22 mouse cellular contexts compared by ENCODE assay signal in the genomic region with DNA sequence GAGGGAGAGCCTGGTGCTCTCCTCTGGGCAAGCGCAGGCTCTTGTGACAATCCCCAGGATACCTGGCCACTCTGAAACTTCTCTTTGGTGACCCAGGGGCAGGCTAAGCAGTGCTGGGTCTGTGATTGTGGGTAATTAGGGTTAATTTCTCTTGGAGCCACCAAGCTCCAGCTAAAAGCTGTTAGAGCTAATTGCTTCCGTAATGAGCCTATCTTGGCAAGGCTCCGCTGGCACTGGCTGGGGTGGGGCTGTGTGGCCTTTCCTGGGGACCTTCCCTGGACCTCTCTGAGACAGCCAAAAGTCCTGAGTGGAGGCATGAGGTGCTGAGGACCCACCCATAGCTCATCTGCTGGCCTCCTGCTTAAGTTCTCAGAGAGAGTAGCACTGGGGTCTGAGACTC. TPM values are rescaled to one million over a fixed set of nuclear protein-coding genes. Genes with fewer than 3 reads are reported as not detected.
A peak's percentile ranks its signal among the peaks of the same experiment; 100 is the strongest.
DNase-seq lines count a peak whose midpoint lies in the region; ATAC-seq lines count a peak whose summit lies in the region.
"Had no signal": no experiment of that assay in that cellular context is flagged by ENCODE, and none has a peak within 500 bp of the region (broad histone marks: within the 10 kb centered on the region; RNA-seq: fewer than 3 reads in every experiment).

No protein-coding gene starts in this region.

- WGBS in forebrain, embryonic 14.5 days, result 22% methylated on average over 3 of the region's 3 CpGs
- 48% methylated on average over 3 of the region's 3 CpGs for WGBS in forebrain, embryonic 11.5 days
- 45% methylated on average over 3 of the region's 3 CpGs for WGBS in limb, embryonic 15.5 days
- WGBS in limb, embryonic 10.5 days, result 53% methylated on average over 3 of the region's 3 CpGs
- WGBS in neural tube, embryonic 13.5 days, result 32% methylated on average over 3 of the region's 3 CpGs
- WGBS in large intestine, adult 2 months, result 23% methylated on average over 3 of the region's 3 CpGs

- peak; percentile 47 for ATAC-seq in forebrain, embryonic 14.5 days
- no peak for ATAC-seq in forebrain, embryonic 11.5 days (replicated peaks; ENCODE audit: low FRiP score)
- ATAC-seq in limb, embryonic 15.5 days (ENCODE audit: insufficient number of reproducible peaks, low FRiP score, low TSS enrichment, low read depth), result no peak
- ATAC-seq in neural tube, embryonic 13.5 days (ENCODE audit: low read depth), result no peak

- no peak overlapping the region for H3K4me2 ChIP-seq in forebrain, embryonic 14.5 days (ENCODE audit: low read length)
- no peak overlapping the region for H3K4me2 ChIP-seq in forebrain, embryonic 11.5 days (ENCODE audit: low read depth, low read length, severe bottlenecking)
- no peak overlapping the region for H3K4me2 ChIP-seq in limb, embryonic 15.5 days
- no peak overlapping the region for H3K4me2 ChIP-seq in neural tube, embryonic 13.5 days
- H3K4me2 ChIP-seq: heart, embryonic 13.5 days; liver, embryonic 13.5 days; stomach, embryonic 15.5 days had no signal

- no peak overlapping the region for H3K4me3 ChIP-seq in forebrain, embryonic 14.5 days (ENCODE audit: low read depth, low read length)
- H3K4me3 ChIP-seq in forebrain, embryonic 11.5 days (ENCODE audit: low read depth, low read length), result no peak overlapping the region
- H3K4me3 ChIP-seq in limb, embryonic 15.5 days, result no peak overlapping the region
- no peak overlapping the region for H3K4me3 ChIP-seq in limb, embryonic 10.5 days
- H3K4me3 ChIP-seq in neural tube, embryonic 13.5 days, result no peak overlapping the region
- H3K4me3 ChIP-seq: heart, embryonic 13.5 days; liver, embryonic 13.5 days; stomach, embryonic 15.5 days had no signal

- peaks cover 14% of the 10 kb centered on the region for H3K4me1 ChIP-seq in forebrain, embryonic 14.5 days (ENCODE audit: control insufficient read depth, insufficient read depth, low read length)
- H3K4me1 ChIP-seq in forebrain, embryonic 11.5 days (replicated peaks; ENCODE audit: control insufficient read depth, insufficient read depth, low read length), result peaks cover 8% of the 10 kb centered on the region; the same call in 1 of the 2 replicates
- H3K4me1 ChIP-seq in limb, embryonic 15.5 days, result peaks cover 31% of the 10 kb centered on the region
- H3K4me1 ChIP-seq in limb, embryonic 10.5 days, result peaks cover 48% of the 10 kb centered on the region
- H3K4me1 ChIP-seq in neural tube, embryonic 13.5 days (replicated peaks), result peaks cover 54% of the 10 kb centered on the region
- H3K4me1 ChIP-seq: liver, embryonic 13.5 days had no signal

- no peaks in the 10 kb centered on the region for H3K9me3 ChIP-seq in forebrain, embryonic 14.5 days (replicated peaks; ENCODE audit: control insufficient read depth, low read length)
- H3K9me3 ChIP-seq in forebrain, embryonic 11.5 days (ENCODE audit: control insufficient read depth, low read length), result no peaks in the 10 kb centered on the region
- no peaks in the 10 kb centered on the region for H3K9me3 ChIP-seq in limb, embryonic 15.5 days
- H3K9me3 ChIP-seq in limb, embryonic 10.5 days (replicated peaks), result no peaks in the 10 kb centered on the region
- no peaks in the 10 kb centered on the region for H3K9me3 ChIP-seq in neural tube, embryonic 13.5 days
- H3K9me3 ChIP-seq: G1E; heart, embryonic 13.5 days; liver, embryonic 13.5 days; stomach, embryonic 15.5 days had no signal

- H3K36me3 ChIP-seq in forebrain, embryonic 14.5 days (ENCODE audit: control insufficient read depth, insufficient read depth, low read length), result no peaks in the 10 kb centered on the region
- no peaks in the 10 kb centered on the region for H3K36me3 ChIP-seq in forebrain, embryonic 11.5 days (ENCODE audit: control insufficient read depth, insufficient read depth, low read length)
- no peaks in the 10 kb centered on the region for H3K36me3 ChIP-seq in limb, embryonic 15.5 days
- no peaks in the 10 kb centered on the region for H3K36me3 ChIP-seq in limb, embryonic 10.5 days
- no peaks in the 10 kb centered on the region for H3K36me3 ChIP-seq in neural tube, embryonic 13.5 days
- H3K36me3 ChIP-seq: G1E; heart, embryonic 13.5 days; liver, embryonic 13.5 days; stomach, embryonic 15.5 days had no signal

- no peaks in the 10 kb centered on the region for H3K27me3 ChIP-seq in forebrain, embryonic 14.5 days (replicated peaks; ENCODE audit: control insufficient read depth, insufficient read depth, low read length)
- H3K27me3 ChIP-seq in forebrain, embryonic 11.5 days (ENCODE audit: control insufficient read depth, insufficient read depth, low read length), result no peaks in the 10 kb centered on the region
- 0 out of 2 replicates have a peak, but pooled peaks cover 9% of the 10 kb centered on the region for H3K27me3 ChIP-seq in limb, embryonic 15.5 days
- H3K27me3 ChIP-seq in limb, embryonic 10.5 days (ENCODE audit: low read depth, poor library complexity, severe bottlenecking), result peaks cover 45% of the 10 kb centered on the region
- peaks cover 34% of the 10 kb centered on the region for H3K27me3 ChIP-seq in neural tube, embryonic 13.5 days
- H3K27me3 ChIP-seq: stomach, embryonic 15.5 days had no signal

- H3K9ac ChIP-seq in forebrain, embryonic 14.5 days (ENCODE audit: low read length), result no peak overlapping the region
- H3K9ac ChIP-seq in forebrain, embryonic 11.5 days (ENCODE audit: low read length), result no peak overlapping the region
- H3K9ac ChIP-seq in limb, embryonic 15.5 days, result no peak overlapping the region
- H3K9ac ChIP-seq in neural tube, embryonic 13.5 days, result no peak overlapping the region
- H3K9ac ChIP-seq: heart, embryonic 13.5 days; liver, embryonic 13.5 days; stomach, embryonic 15.5 days had no signal

- peak; percentile 70 for DNase-seq in forebrain, embryonic 14.5 days (ENCODE audit: low spot score)
- DNase-seq in forebrain, embryonic 11.5 days (ENCODE audit: low spot score), result no peak
- no peak for DNase-seq in limb, embryonic 10.5 days (ENCODE audit: low spot score)
- DNase-seq in neural tube, embryonic 10.5 days (ENCODE audit: extremely low spot score, low spot score), result no peak
- peak; percentile 19 for DNase-seq in large intestine, adult 2 months (ENCODE audit: low read depth, low spot score)
- no peak for DNase-seq in kidney, adult 11 months
- DNase-seq: adrenal gland, adult 8-10 months; cerebellum, adult 8-10 months; cerebellum, postnatal 25 days; gastrocnemius, postnatal 10 days; heart, postnatal 10 days; kidney, adult 9 months; kidney, postnatal 10 days; liver, embryonic 13.5 days; midbrain, embryonic 14.5 days; thymus, postnatal 14 days had no signal

- no peak overlapping the region for H3K27ac ChIP-seq in forebrain, embryonic 14.5 days (ENCODE audit: low read depth, low read length)
- no peak overlapping the region for H3K27ac ChIP-seq in forebrain, embryonic 11.5 days (ENCODE audit: low read depth, low read length)
- H3K27ac ChIP-seq in limb, embryonic 15.5 days, result 0 out of 2 replicates have a peak overlapping the region, but pooled peaks have one; percentile 9
- H3K27ac ChIP-seq in limb, embryonic 10.5 days, result no peak overlapping the region
- peak overlapping the region; percentile 13; the same call in 1 of the 2 replicates for H3K27ac ChIP-seq in neural tube, embryonic 13.5 days (replicated peaks)
- H3K27ac ChIP-seq: heart, embryonic 13.5 days; liver, embryonic 13.5 days; macrophage; stomach, embryonic 15.5 days had no signal

RNA-seq across cellular contexts. Expression of gene Kif26a, which starts 53.4 kb away (rescaled TPM):
- 11.5 and 12.3 TPM in 2 replicates for polyA plus RNA-seq in forebrain, embryonic 14.5 days (2014; fragmentation: Nextera tagmentation; extraction: Ambion mirVana)
- polyA plus RNA-seq in forebrain, embryonic 11.5 days (2014; fragmentation: Nextera tagmentation; extraction: Ambion mirVana), result 6.4 and 7.1 TPM in 2 replicates
- 6.3 and 8.7 TPM in 2 replicates for polyA plus RNA-seq in limb, embryonic 15.5 days (2015; fragmentation: Nextera tagmentation; extraction: Ambion mirVana)
- polyA plus RNA-seq in limb, embryonic 10.5 days (2016; fragmentation: Nextera tagmentation; extraction: Ambion mirVana), result 2.8 and 3.9 TPM in 2 replicates
- 4.7 and 4.9 TPM in 2 replicates for polyA plus RNA-seq in neural tube, embryonic 13.5 days (2015; fragmentation: Nextera tagmentation; extraction: Ambion mirVana)
- 0.95 and 1.6 TPM in 2 replicates for polyA plus RNA-seq in large intestine, adult 2 months (2012; rRNA removed)
- polyA plus RNA-seq: G1E, macrophage had no signal

Comparison
In these comparisons a context has a peak if more than half of its experiments do, and no peak if none do; other contexts are left out.
1. DNase-seq: peak in forebrain, embryonic 14.5 days (single experiment) and large intestine, adult 2 months (single experiment); none in forebrain, embryonic 11.5 days (single experiment), limb, embryonic 10.5 days (single experiment), neural tube, embryonic 10.5 days (single experiment) and kidney, adult 11 months (single experiment).
2. H3K27ac ChIP-seq: peak in limb, embryonic 15.5 days (single experiment) and neural tube, embryonic 13.5 days (single experiment); none in forebrain, embryonic 14.5 days (single experiment), forebrain, embryonic 11.5 days (single experiment) and limb, embryonic 10.5 days (single experiment).